ENCODE assay signal across 8 mouse cellular contexts in genomic region chr1:180904815-180905080, GRCm38 (mm10). TPM values are rescaled to one million over a fixed set of nuclear protein-coding genes. Genes with fewer than 3 reads are reported as not detected.
DNase-seq lines count a peak whose midpoint lies in the region; ATAC-seq lines count a peak whose summit lies in the region.

No protein-coding gene starts in this region.

- peak overlapping the region; percentile 78 for H3K27ac ChIP-seq in forebrain, embryonic 13.5 days
- H3K27ac ChIP-seq in liver, embryonic 16.5 days (ENCODE audit: low read length) = peak overlapping the region; percentile 99

- peaks cover 36% of the 10 kb centered on the region for H3K36me3 ChIP-seq in forebrain, embryonic 13.5 days (ENCODE audit: poor library complexity, severe bottlenecking)
- peaks cover 27% of the 10 kb centered on the region for H3K36me3 ChIP-seq in liver, embryonic 16.5 days (ENCODE audit: control insufficient read depth, insufficient read depth)

- H3K27me3 ChIP-seq in forebrain, embryonic 13.5 days = no peaks in the 10 kb centered on the region
- no peaks in the 10 kb centered on the region for H3K27me3 ChIP-seq in liver, embryonic 16.5 days (ENCODE audit: control insufficient read depth, insufficient read depth, low read depth, low read length)

- 2% methylated on average over 5 of the region's 5 CpGs for WGBS in forebrain, embryonic 13.5 days
- 2% methylated on average over 5 of the region's 5 CpGs for WGBS in liver, embryonic 16.5 days (ENCODE audit: insufficient replicate concordance)

- peak overlapping the region; percentile 95 for H3K9ac ChIP-seq in forebrain, embryonic 13.5 days
- H3K9ac ChIP-seq in liver, embryonic 16.5 days (ENCODE audit: low read depth, low read length) = peak overlapping the region; percentile 95

- peak overlapping the region; percentile 92 for H3K4me2 ChIP-seq in forebrain, embryonic 13.5 days
- H3K4me2 ChIP-seq in liver, embryonic 16.5 days (ENCODE audit: low read depth, low read length) = peak overlapping the region; percentile 97

- H3K4me1 ChIP-seq in forebrain, embryonic 13.5 days = peaks cover 26% of the 10 kb centered on the region
- H3K4me1 ChIP-seq in liver, embryonic 16.5 days (ENCODE audit: control insufficient read depth, low read depth, low read length) = peaks cover 52% of the 10 kb centered on the region

- no peaks in the 10 kb centered on the region for H3K9me3 ChIP-seq in forebrain, embryonic 13.5 days (replicated peaks)
- H3K9me3 ChIP-seq in liver, embryonic 16.5 days (replicated peaks; ENCODE audit: control insufficient read depth, low read length) = no peaks in the 10 kb centered on the region

- ATAC-seq in frontal cortex, adult (ENCODE audit: low TSS enrichment) = peak; percentile 18; the same call in 1 of the 2 replicates
- 0 out of 2 replicates have a peak, but pooled peaks have one; percentile 3 for ATAC-seq in forebrain, embryonic 13.5 days
- no peak for ATAC-seq in liver, embryonic 16.5 days (ENCODE audit: low read depth)

- H3K4me3 ChIP-seq in forebrain, embryonic 13.5 days = peak overlapping the region; percentile 88
- peak overlapping the region; percentile 96 for H3K4me3 ChIP-seq in liver, embryonic 16.5 days (ENCODE audit: low read depth, low read length)

- DNase-seq in frontal cortex, postnatal 14 days (ENCODE audit: low spot score in 2 of 2) = no peak
- peak; percentile 36 for DNase-seq in 416B (ENCODE audit: low read depth)
- no peak for DNase-seq in ovary, postnatal 36 days (ENCODE audit: low spot score)
- DNase-seq in frontal cortex, adult 2 months (ENCODE audit: extremely low spot score in 1 of 2, low spot score in 1 of 2) = no peak
- DNase-seq in urinary bladder, adult 18-20 months (ENCODE audit: low spot score in 2 of 2) = no peak

RNA-seq across cellular contexts. Expression of gene Pycr2, which starts 0.7 kb away (rescaled TPM):
- polyA plus RNA-seq in forebrain, embryonic 13.5 days (2015; fragmentation: Nextera tagmentation; extraction: Ambion mirVana) = 90.6 and 101 TPM in 2 replicates
- 81.2 and 83.4 TPM in 2 replicates for polyA plus RNA-seq in liver, embryonic 16.5 days (2015; fragmentation: Nextera tagmentation; extraction: Ambion mirVana)
- polyA plus RNA-seq in frontal cortex, adult 2 months (2012; rRNA removed) = 35.6 and 39.2 TPM in 2 replicates

RNA-seq across cellular contexts. Expression of gene Lefty2, which starts 11.8 kb away (rescaled TPM):
- polyA plus RNA-seq in forebrain, embryonic 13.5 days (2015; fragmentation: Nextera tagmentation; extraction: Ambion mirVana) = 0.41 and 0.94 TPM in 2 replicates
- not detected in 2 replicates for polyA plus RNA-seq in liver, embryonic 16.5 days (2015; fragmentation: Nextera tagmentation; extraction: Ambion mirVana)
- 0.69 and 1.8 TPM in 2 replicates for polyA plus RNA-seq in frontal cortex, adult 2 months (2012; rRNA removed)

RNA-seq across cellular contexts. Expression of gene Lefty1, which starts 30.1 kb away (rescaled TPM):
- not detected in 2 replicates for polyA plus RNA-seq in forebrain, embryonic 13.5 days (2015; fragmentation: Nextera tagmentation; extraction: Ambion mirVana)
- polyA plus RNA-seq in liver, embryonic 16.5 days (2015; fragmentation: Nextera tagmentation; extraction: Ambion mirVana) = 3.5 and 3.6 TPM in 2 replicates
- polyA plus RNA-seq in frontal cortex, adult 2 months (2012; rRNA removed) = 1.8 and 4.3 TPM in 2 replicates

RNA-seq across cellular contexts. Expression of gene Tmem63a, which starts 37.4 kb away (rescaled TPM):
- 0.88 and 1.4 TPM in 2 replicates for polyA plus RNA-seq in forebrain, embryonic 13.5 days (2015; fragmentation: Nextera tagmentation; extraction: Ambion mirVana)
- polyA plus RNA-seq in liver, embryonic 16.5 days (2015; fragmentation: Nextera tagmentation; extraction: Ambion mirVana) = 8.9 and 10.9 TPM in 2 replicates
- 29.6 and 30.2 TPM in 2 replicates for polyA plus RNA-seq in frontal cortex, adult 2 months (2012; rRNA removed)

RNA-seq across cellular contexts. Expression of gene Sde2, which starts 53.8 kb away (rescaled TPM):
- 32.7 and 33.8 TPM in 2 replicates for polyA plus RNA-seq in forebrain, embryonic 13.5 days (2015; fragmentation: Nextera tagmentation; extraction: Ambion mirVana)
- polyA plus RNA-seq in liver, embryonic 16.5 days (2015; fragmentation: Nextera tagmentation; extraction: Ambion mirVana) = 20.9 and 21.5 TPM in 2 replicates
- polyA plus RNA-seq in frontal cortex, adult 2 months (2012; rRNA removed) = 19.2 and 19.6 TPM in 2 replicates
